Mouse (Mus musculus) gastrocnemius, postnatal 10 days (tissue): ENCODE results near the gene Hlcs. TPM values are rescaled to one million over a fixed set of nuclear protein-coding genes. Genes with fewer than 3 reads are reported as not detected.
A peak's percentile ranks its signal among the peaks of the same experiment; 100 is the strongest.

Experiments used
- DNase-seq: peaks from one replicate; pipeline ENCODE4 v3.0.0; 2021; ENCODE audit warnings: mixed read lengths
- total RNA-seq, 2 experiments: library from RNA; stranded (reverse); gene quantifications; 2 replicates each; pipeline ENCODE4 v1.2.3; 2021

Hlcs gene
- total RNA-seq, 2 experiments from 2014 or later = 7.0 to 7.7 TPM

GRCm38 (mm10) chr16:94328881-94329867 is 15.8 kb upstream of the Hlcs start:
- no peak for DNase-seq

GRCm38 (mm10) chr16:94327781-94328711 is 14.7 kb upstream of the Hlcs start, which contains the start of gene Ripply3:
Gene Ripply3 (plus strand): TSS chr16:94328420.
- peak; percentile 57 for DNase-seq

- DNase-seq = no peak
These were observed 12.6 kb upstream of the Hlcs start for GRCm38 (mm10) chr16:94326008-94326407.

- DNase-seq = no peak
These were observed 10.3 kb upstream of the Hlcs start for GRCm38 (mm10) chr16:94323681-94324080.

GRCm38 (mm10) chr16:94320223-94320622 is 6.9 kb upstream of the Hlcs start:
- no peak for DNase-seq

- no peak for DNase-seq
These were observed 4.4 kb upstream of the Hlcs start for GRCm38 (mm10) chr16:94317752-94318151.

GRCm38 (mm10) chr16:94315215-94315614 is 1.8 kb upstream of the Hlcs start:
- DNase-seq = no peak

GRCm38 (mm10) chr16:94314626-94315025 is 1.3 kb upstream of the Hlcs start:
- DNase-seq = no peak

- peak; percentile 73 for DNase-seq
These were observed 625 bp downstream of the Hlcs start for GRCm38 (mm10) chr16:94312663-94313228.

- no peak for DNase-seq
These were observed 1.4 kb downstream of the Hlcs start for GRCm38 (mm10) chr16:94311931-94312330.

GRCm38 (mm10) chr16:94311416-94311815 is 2.0 kb downstream of the Hlcs start:
- no peak for DNase-seq

GRCm38 (mm10) chr16:94309025-94309424 is 4.3 kb downstream of the Hlcs start:
- DNase-seq = no peak

GRCm38 (mm10) chr16:94307942-94308341 is 5.4 kb downstream of the Hlcs start:
- no peak for DNase-seq

GRCm38 (mm10) chr16:94307526-94307925 is 5.8 kb downstream of the Hlcs start:
- no peak for DNase-seq

- no peak for DNase-seq
These were observed 10.2 kb downstream of the Hlcs start for GRCm38 (mm10) chr16:94303203-94303535.

- peak; percentile 24 for DNase-seq
These were observed 10.8 kb downstream of the Hlcs start for GRCm38 (mm10) chr16:94302274-94303202.

- DNase-seq = no peak
These were observed 11.7 kb downstream of the Hlcs start for GRCm38 (mm10) chr16:94301696-94302095.

GRCm38 (mm10) chr16:94301194-94301593 is 12.2 kb downstream of the Hlcs start:
- no peak for DNase-seq

- DNase-seq = no peak
These were observed 14.2 kb downstream of the Hlcs start for GRCm38 (mm10) chr16:94299210-94299609.

GRCm38 (mm10) chr16:94298081-94298480 is 15.3 kb downstream of the Hlcs start:
- no peak for DNase-seq

GRCm38 (mm10) chr16:94291141-94291540 is 22.2 kb downstream of the Hlcs start:
- DNase-seq = no peak
